Mouse (Mus musculus) urinary bladder, adult 18-20 months (tissue): ENCODE results near the gene Grik1.

Experiments
- DNase-seq, 2 experiments: peaks; one replicate each; pipeline ENCODE4 v3.0.0; 2022; ENCODE audit warnings: low spot score in 2 of 2, mixed read lengths in 2 of 2

Grik1 gene

GRCm38 (mm10) chr16:87861722-87862121 lies 428.3 kb downstream of the Grik1 start:
- no peak for DNase-seq

DNA sequence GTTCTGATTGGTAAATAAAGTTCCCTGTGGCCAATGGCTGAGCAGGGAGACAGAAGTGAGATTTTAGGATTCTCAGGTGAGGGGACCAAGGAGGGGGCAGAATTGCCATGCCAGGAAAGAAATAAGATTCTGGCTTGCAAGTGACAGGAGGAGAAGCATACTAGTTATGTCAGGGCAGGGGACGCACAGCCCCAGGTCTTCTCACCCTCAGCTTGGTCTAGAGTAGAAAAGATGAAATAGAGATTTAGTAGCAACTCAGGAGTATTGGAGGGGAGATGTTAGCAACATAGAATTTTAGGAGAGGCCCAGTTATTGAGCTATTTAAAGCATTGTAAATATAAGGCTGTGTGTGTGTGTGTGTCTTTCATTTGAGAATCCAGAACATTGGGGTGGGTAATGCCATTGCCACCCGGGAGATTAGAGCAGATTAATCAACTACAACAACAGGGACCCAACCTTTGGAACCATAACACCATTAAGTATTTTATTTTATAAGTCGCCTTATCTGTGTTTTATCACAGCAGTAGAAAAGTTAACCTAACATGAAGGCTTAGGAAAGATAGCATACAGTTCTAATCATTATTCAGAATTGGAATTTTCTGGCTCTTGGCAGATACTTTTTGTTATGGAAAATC lies 436.5 kb downstream of the Grik1 start:
- no peak for DNase-seq

GRCm38 (mm10) chr16:87851550-87851949 lies 438.5 kb downstream of the Grik1 start:
- DNase-seq, result no peak

DNA sequence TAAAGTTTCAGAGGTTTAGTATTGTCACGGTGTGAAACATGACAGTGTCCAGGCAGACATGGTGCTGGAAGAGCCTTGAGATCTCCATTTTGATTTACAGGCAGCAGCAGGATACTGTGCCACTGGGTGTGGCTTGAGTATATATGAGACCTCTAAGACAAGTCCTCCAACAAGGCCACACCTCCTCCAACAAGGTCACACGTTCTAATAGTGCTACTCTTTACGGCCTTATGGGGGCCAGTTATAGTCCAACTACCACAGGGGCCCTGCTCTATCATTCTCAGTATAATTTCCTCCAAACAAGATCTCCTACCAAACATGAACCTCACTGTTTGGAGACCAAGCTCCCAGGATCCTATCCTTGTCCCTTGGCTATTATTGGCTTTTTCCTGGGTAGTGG lies 441.3 kb downstream of the Grik1 start:
- DNase-seq, result no peak
